Mouse (Mus musculus): Measurements from ENCODE around the gene Klf16.

The Klf16 gene

DNA sequence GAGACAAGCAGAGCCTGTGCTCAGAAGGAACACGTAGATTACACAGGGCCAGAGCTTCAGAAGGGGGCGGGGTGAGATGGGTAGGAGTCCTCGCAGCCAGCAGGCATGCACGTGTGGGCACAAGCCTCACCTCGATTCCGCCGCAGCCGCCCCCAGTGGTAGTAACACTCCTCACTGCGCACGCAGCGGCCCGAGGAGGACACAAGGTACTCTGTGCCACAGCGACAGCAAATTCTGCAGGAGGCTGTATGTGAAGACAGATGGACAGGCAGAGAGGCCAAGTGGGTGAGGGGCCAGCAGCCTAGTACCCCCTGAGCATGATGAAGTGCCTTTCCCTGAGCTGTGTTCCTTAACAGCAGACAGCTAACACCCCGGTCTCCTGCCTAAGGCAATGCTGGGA is 33.2 kb downstream of the Klf16 start:
- no peak for DNase-seq (ENCODE audit: low read depth, low spot score)

DNA sequence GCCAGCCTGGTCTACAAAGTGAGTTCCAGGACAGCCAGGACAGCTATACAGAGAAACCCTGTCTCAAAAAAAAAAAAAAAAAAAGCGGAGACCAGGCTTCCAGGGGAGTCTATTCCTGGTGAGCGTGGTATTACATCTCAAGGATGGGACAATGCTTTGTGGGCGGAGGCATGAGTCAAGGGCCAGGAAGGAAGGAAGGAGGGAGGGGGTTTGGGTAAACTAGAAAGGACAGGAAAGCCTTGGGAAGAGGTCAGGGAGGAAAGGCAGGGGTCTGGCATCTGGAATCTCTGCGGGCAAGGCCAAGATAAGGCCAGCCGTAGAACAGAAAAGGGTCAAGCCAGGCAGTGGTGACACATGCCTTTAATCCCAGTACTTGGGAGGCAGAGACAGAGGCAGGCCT is 37.6 kb downstream of the Klf16 start:
- no peak for DNase-seq (ENCODE audit: low read depth, low spot score)

DNA sequence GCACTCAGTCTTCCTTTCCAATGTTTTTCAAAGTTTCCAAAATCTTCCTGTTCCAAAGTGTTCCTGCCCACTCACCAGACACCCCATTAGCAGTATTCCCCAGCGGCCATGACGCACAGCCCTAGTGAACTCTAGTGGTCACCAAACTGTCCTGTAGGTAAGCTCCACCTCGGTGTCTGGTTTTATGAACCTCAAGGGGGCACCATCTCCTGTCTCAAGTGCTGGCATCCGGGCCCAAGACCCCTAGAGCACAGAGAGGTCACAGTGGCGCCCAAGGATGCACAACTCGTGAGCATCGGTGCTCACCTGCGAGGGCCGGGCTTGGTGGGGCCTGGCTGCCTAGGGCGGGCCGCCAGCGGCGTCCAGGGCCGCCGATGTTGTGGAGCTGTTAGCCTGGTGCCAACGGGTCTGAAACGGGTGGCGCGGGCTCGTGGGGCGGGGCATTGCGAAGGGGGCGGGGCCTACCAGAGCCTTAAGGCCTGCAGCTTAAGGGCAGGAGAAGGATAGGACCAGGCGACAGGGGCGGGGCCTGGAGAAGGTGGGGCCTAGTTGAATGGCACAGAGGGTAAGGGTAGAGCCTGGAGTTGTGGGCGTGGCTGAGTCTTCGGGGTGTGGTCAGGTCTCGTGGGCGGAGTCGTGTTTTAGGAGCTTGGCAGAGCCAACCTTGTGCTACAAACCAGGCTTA is 38.3 kb downstream of the Klf16 start, which contains the start of gene Atp8b3:
TSS of gene Atp8b3 (minus strand) at position 415 of the 685 bp plus-strand sequence.
- peak; percentile 74 for DNase-seq (ENCODE audit: low read depth, low spot score)

GRCm38 (mm10) chr10:80538180-80538579 is 38.9 kb downstream of the Klf16 start:
- DNase-seq (ENCODE audit: low read depth, low spot score) = no peak

GRCm38 (mm10) chr10:80535711-80536110 is 41.4 kb downstream of the Klf16 start:
- DNase-seq (ENCODE audit: low read depth, low spot score) = no peak

DNA sequence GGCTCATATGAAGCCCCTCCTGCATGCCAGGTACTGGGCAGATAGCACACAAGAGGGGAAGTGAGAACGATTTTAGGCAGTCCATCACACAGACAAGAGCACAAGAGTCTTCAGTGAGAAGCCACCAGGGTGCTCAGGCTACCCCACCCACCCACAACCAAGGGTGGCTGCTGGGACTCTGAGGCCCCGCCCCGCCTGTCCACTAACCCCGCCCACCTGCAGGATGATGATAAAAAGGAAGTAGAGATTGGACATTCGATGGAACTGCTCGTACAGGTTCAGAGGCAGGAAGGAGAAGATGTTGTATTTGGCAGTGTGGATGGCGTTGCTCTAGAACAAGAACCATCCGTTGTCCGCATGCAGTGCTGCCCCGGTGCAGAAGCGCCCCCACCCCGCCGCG is 42.0 kb downstream of the Klf16 start:
- DNase-seq (ENCODE audit: low read depth, low spot score) = no peak

DNA sequence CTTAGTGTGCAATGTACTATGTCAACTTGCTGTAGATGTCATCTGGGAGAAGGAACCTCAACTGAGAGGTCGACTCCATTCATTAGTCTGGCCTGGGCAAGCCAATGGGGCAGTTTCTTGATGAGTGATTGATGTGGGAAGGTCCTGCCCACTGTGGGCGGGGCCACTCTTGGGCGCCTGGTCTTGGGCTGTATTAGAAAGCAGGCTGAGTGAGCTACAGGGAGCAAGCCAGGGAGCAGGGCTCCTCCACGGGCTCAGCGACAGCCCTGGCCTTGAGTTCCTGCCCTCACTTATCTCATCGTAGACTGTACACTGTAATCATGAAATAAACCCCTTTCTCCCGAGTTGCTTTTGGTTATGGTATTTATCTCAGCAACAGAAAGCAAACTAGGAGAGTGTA is 43.4 kb downstream of the Klf16 start:
- no peak for DNase-seq (ENCODE audit: low read depth, low spot score)

DNA sequence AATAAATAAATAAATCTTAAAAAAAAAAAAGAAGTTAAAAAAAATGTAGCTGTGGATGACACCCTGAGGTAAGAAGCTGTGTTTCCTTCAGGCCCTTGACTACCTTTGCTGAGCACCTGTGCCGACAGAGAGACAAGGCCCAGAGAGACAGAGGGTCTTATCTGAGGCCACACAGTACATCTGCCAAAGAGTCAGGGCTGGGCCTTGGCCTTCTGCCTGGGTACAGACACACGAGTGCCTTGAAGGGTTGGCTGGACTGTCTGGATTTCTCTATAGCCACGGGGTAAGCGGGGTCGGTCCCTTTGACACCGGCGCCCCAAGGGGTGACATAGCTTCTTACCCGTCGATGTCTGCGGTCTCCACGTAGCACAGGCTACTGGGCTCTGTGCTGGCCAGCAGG is 44.3 kb downstream of the Klf16 start:
- DNase-seq (ENCODE audit: low read depth, low spot score) = no peak

GRCm38 (mm10) chr10:80526172-80526571 is 50.9 kb downstream of the Klf16 start:
- no peak for DNase-seq (ENCODE audit: low read depth, low spot score)

GRCm38 (mm10) chr10:80523299-80523698 is 53.8 kb downstream of the Klf16 start:
- DNase-seq (ENCODE audit: low read depth, low spot score) = no peak

DNA sequence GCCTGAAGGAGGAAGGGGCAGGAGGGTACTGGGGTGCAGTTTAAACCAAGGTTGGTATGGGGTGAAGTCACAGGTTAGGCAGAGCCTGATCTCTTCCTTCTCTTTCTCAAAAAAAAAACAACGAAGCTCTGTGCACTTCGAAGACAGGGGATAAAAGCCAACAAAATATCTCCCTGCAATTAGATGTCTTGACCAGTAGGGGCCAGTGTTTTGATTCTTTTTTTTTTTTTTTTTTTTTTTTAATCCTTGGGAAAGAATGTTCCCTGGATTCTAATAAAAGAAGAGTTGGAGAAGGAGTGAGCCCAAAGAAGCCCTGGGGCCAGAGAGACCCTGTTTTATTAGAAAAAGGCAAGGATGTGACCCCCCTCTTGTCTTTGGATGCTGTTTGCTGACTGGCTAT is 57.8 kb downstream of the Klf16 start:
- DNase-seq (ENCODE audit: low read depth, low spot score) = no peak

Data from skeletal muscle tissue, adult 2 months (tissue).